Mouse (Mus musculus): ENCODE results near the gene Trmt10c. TPM values are rescaled to one million over a fixed set of nuclear protein-coding genes. Genes with fewer than 3 reads are reported as not detected.
"Not testable (repeated sequence)": the region's sequence is repeated elsewhere in the genome, so short reads cannot be mapped to it uniquely, and the experiment has no call there.

Trmt10c gene
- polyA plus RNA-seq, 1 experiment: 1.7 TPM

DNA sequence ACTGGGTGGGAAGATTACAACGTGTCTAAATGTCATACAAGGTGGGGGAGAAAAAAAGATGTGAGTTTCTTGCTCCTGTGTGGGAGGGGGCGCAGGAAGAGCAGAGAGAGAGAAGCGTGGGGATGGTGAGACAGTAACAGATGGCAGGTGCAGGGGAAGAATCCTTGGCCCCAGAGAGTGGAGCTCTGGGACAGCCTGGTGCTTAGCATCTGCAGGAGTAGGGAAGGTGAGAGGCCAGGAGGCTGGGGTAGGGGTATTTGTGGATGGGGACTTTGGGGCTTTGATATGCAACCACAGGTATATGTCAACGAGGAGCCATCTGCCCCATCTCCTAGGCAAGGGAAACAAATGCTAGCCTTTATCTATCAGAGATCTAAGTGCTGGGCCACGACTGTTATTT lies 36.9 kb upstream of the Trmt10c start:
- no peaks in the 10 kb centered on the region; the same call in 1 of the 2 replicates for H3K4me1 ChIP-seq (ENCODE audit: control insufficient read depth, insufficient read depth, insufficient read length, low read length)
- no peak overlapping the region for H3K4me3 ChIP-seq (ENCODE audit: low read depth, low read length)
- H3K27ac ChIP-seq (ENCODE audit: insufficient read depth, low read depth, low read length): no peak overlapping the region
- TF ChIP-seq POLR2A (IDR thresholded peaks at IDR 0.05; ENCODE audit: low read depth, low read length) (no peak), CTCF (IDR thresholded peaks at IDR 0.05; ENCODE audit: extremely low read depth, insufficient read length, insufficient replicate concordance, low read depth, low read length) (no peak)
- H3K36me3 ChIP-seq (ENCODE audit: control insufficient read depth, insufficient read depth, low read length): no peaks in the 10 kb centered on the region
- no peaks in the 10 kb centered on the region for H3K27me3 ChIP-seq (ENCODE audit: control insufficient read depth, insufficient read depth, low read length)
- 73% methylated on average over 5 of the region's 5 CpGs for WGBS

DNA sequence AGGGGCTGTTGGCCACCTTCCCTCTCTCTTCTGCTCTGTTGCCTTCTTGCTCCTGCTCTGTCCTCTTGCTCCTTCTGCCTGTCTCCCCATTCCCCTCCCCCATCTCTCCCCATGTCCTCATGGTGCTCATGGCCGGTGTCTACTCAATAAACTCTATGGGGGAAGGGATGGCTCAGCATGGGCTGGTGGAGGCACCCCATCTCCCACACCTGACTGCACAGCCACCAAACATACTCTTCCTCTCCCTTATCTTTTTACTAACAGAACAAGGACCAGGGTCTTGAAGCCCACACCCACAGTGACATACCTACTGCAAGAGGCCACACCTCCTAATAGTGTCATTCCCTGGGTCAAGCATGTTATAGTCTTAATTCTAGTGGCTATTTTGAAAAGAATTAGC lies 36.5 kb upstream of the Trmt10c start:
- Histone ChIP-seq H3K27me3 (ENCODE audit: control insufficient read depth, insufficient read depth, low read length) (no peaks in the 10 kb centered on the region), H3K36me3 (ENCODE audit: control insufficient read depth, insufficient read depth, low read length) (no peaks in the 10 kb centered on the region), H3K4me3 (ENCODE audit: low read depth, low read length) (no peak overlapping the region), H3K4me1 (ENCODE audit: control insufficient read depth, insufficient read depth, insufficient read length, low read length) (no peaks in the 10 kb centered on the region; the same call in 1 of the 2 replicates), H3K27ac (ENCODE audit: insufficient read depth, low read depth, low read length) (no peak overlapping the region)
- TF ChIP-seq CTCF (IDR thresholded peaks at IDR 0.05; ENCODE audit: extremely low read depth, insufficient read length, insufficient replicate concordance, low read depth, low read length) (no peak), POLR2A (IDR thresholded peaks at IDR 0.05; ENCODE audit: low read depth, low read length) (no peak)
- WGBS: 88% methylated on average over 1 of the region's 1 CpGs

DNA sequence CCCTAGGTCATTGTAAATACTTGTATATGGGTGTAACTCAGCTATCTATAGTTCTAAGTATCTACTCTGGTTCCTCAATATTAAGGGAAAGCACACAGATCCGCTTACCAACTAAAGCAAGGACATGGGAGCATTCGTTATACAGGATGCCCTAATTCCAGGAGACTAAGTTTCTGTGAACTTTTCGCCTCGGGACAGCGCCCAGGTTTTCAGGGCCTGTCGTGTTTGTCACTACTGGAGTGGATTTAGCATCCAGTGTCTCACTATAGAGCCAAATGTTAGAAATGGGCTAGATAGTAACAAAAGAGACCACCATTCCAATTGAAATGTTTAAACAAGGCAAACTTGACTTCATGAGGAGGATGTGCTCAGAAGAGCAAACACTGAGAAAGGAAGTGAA lies 35.5 kb upstream of the Trmt10c start:
- H3K4me1 ChIP-seq (ENCODE audit: control insufficient read depth, insufficient read depth, insufficient read length, low read length); H3K4me3 ChIP-seq (ENCODE audit: low read depth, low read length); H3K27ac ChIP-seq (ENCODE audit: insufficient read depth, low read depth, low read length); H3K36me3 ChIP-seq (ENCODE audit: control insufficient read depth, insufficient read depth, low read length); H3K27me3 ChIP-seq (ENCODE audit: control insufficient read depth, insufficient read depth, low read length): not testable (repeated sequence)
- WGBS: 93% methylated on average over 6 of the region's 6 CpGs

DNA sequence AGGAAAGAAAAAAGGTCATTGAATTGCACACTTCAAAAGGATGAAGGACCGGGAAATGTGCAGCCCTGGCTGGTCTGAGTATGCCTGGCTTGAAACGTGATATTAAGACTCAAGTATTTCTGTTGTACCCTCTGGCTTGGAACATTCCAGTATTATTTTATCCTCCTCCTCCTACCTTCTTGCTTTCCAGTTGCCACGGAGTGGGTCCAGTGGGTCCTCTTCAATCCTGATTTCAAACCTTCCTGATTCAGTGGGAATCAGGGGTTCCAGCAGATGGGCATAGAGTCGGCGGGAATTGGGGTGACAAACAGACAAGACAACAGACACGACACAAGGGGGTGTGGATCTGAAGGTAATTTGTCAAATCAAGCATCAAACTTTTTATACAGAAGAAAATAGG lies 34.9 kb upstream of the Trmt10c start:
- 88% methylated on average over 6 of the region's 6 CpGs for WGBS
- no peaks in the 10 kb centered on the region for H3K27me3 ChIP-seq (ENCODE audit: control insufficient read depth, insufficient read depth, low read length)

DNA sequence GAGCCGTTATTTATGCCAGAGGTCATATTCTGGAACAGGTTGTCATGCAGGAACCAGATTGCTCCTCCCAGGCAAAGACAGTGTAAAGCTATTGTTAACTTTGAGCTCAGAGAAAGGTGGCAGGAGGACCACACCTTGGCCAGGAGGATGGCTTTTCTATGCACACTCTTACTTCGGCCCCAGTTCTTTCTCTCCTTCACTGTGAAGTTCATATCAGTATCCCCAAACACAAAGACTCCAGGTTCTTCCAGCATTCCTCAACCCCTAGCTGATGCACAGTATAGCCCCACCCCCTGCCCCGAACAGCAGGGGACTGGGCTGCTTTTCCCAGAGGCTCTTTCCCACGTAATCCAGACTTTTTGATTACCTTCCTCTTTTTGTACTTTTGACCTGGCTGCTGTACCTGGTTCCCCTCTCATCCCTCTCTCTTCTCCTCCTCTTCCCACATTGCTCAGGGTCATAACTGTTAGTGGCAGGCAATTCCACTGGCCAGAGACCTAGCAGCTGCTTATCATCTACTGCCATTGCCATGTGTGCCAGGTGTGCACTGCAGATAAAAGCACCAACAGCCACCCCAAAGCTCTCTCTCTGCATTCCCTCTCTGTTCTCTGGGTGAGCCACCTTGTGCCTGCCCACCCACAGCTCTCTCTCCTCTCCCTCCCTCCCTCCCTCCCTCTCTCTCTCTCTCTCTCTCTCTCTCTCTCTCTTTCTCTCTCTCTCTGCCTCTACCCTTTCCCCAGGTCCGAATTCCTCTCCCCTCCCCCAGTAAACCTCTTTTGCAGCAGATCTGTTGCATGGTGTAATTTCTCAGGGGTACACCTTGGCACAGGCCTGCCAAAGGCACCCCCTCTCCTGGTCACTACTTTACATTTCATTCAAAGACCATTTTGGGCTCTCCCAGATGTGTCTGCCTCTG lies 34.0 kb upstream of the Trmt10c start:
- Histone ChIP-seq H3K27me3 (ENCODE audit: control insufficient read depth, insufficient read depth, low read length) (no peaks in the 10 kb centered on the region), H3K4me3 (ENCODE audit: low read depth, low read length) (no peak overlapping the region), H3K36me3 (ENCODE audit: control insufficient read depth, insufficient read depth, low read length) (no peaks in the 10 kb centered on the region), H3K27ac (ENCODE audit: insufficient read depth, low read depth, low read length) (no peak overlapping the region), H3K4me1 (ENCODE audit: control insufficient read depth, insufficient read depth, insufficient read length, low read length) (no peaks in the 10 kb centered on the region; the same call in 1 of the 2 replicates)
- TF ChIP-seq POLR2A (IDR thresholded peaks at IDR 0.05; ENCODE audit: low read depth, low read length) (no peak), CTCF (IDR thresholded peaks at IDR 0.05; ENCODE audit: extremely low read depth, insufficient read length, insufficient replicate concordance, low read depth, low read length) (no peak)
- 17% methylated on average over 5 of the region's 5 CpGs for WGBS

More for the DNA sequence above, 34.9 kb upstream of the Trmt10c start:
- Histone ChIP-seq H3K4me1 (ENCODE audit: control insufficient read depth, insufficient read depth, insufficient read length, low read length) (no peaks in the 10 kb centered on the region; the same call in 1 of the 2 replicates), H3K4me3 (ENCODE audit: low read depth, low read length) (no peak overlapping the region), H3K36me3 (ENCODE audit: control insufficient read depth, insufficient read depth, low read length) (no peaks in the 10 kb centered on the region), H3K27ac (ENCODE audit: insufficient read depth, low read depth, low read length) (no peak overlapping the region)
- TF ChIP-seq CTCF (IDR thresholded peaks at IDR 0.05; ENCODE audit: extremely low read depth, insufficient read length, insufficient replicate concordance, low read depth, low read length) (no peak), POLR2A (IDR thresholded peaks at IDR 0.05; ENCODE audit: low read depth, low read length) (no peak)

DNA sequence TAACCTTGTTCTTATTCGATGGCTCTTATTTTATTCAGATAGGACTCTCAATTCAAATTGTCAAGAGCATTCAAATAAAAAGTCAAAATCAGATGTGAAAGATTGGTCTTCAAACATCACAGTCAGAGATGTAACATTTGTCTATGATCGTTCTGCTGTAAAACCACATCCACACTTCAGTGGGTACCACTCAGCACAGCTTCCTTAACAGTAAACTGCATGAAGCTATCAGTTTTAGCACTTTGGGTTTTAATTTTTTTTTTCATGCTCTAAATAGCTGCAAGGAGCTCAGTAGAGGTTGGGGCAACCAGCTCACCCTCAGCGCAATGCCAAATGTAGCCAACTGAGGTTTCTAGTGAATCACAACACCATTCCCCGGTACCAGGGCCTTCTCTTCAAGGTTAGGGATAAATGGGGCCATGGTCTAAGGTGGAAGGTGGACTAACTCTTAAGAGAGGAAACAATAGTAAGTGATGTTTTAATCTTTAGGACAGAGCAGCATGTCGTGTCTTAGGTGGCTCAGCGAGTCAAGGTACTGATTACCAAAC lies 31.0 kb upstream of the Trmt10c start:
- no peak for TF ChIP-seq POLR2A (IDR thresholded peaks at IDR 0.05; ENCODE audit: low read depth, low read length)
- TF ChIP-seq CTCF (IDR thresholded peaks at IDR 0.05; ENCODE audit: extremely low read depth, insufficient read length, insufficient replicate concordance, low read depth, low read length): no peak
- WGBS: 87% methylated on average over 6 of the region's 6 CpGs
- no peaks in the 10 kb centered on the region for H3K4me1 ChIP-seq (ENCODE audit: control insufficient read depth, insufficient read depth, insufficient read length, low read length)
- no peak overlapping the region for H3K27ac ChIP-seq (ENCODE audit: insufficient read depth, low read depth, low read length)
- no peak overlapping the region for H3K4me3 ChIP-seq (ENCODE audit: low read depth, low read length)
- no peaks in the 10 kb centered on the region for H3K36me3 ChIP-seq (ENCODE audit: control insufficient read depth, insufficient read depth, low read length)
- no peaks in the 10 kb centered on the region for H3K27me3 ChIP-seq (ENCODE audit: control insufficient read depth, insufficient read depth, low read length)

DNA sequence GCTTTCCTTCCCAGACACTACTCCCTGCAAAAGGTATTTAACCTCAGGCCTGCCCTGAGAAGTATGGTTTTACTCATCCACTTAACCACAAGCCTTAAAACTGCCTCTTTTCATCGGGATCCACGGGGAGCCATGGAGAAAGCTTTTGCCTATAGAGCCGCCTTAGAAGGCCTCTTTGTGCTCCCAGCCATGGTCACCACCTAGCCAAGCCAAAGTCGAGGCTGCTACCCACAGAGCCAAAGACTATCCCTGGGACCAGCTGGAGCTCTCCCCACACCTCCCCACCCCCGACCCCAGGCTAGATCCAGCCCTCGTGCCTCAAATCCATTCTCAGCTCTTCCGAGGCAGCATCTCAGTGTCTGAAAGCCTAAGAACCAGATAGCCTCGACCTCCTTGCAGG lies 28.5 kb upstream of the Trmt10c start:
- Histone ChIP-seq H3K36me3 (ENCODE audit: control insufficient read depth, insufficient read depth, low read length) (no peaks in the 10 kb centered on the region), H3K4me1 (ENCODE audit: control insufficient read depth, insufficient read depth, insufficient read length, low read length) (no peaks in the 10 kb centered on the region), H3K27me3 (ENCODE audit: control insufficient read depth, insufficient read depth, low read length) (no peaks in the 10 kb centered on the region), H3K4me3 (ENCODE audit: low read depth, low read length) (no peak overlapping the region), H3K27ac (ENCODE audit: insufficient read depth, low read depth, low read length) (no peak overlapping the region)
- WGBS: 62% methylated on average over 8 of the region's 8 CpGs
- no peak for TF ChIP-seq POLR2A (IDR thresholded peaks at IDR 0.05; ENCODE audit: low read depth, low read length)
- no peak for TF ChIP-seq CTCF (IDR thresholded peaks at IDR 0.05; ENCODE audit: extremely low read depth, insufficient read length, insufficient replicate concordance, low read depth, low read length)

All from small intestine, adult 2 months (tissue).